Mouse (Mus musculus) thymus, adult 2 months (tissue): Measurements from ENCODE around the gene Pygb. TPM values are rescaled to one million over a fixed set of nuclear protein-coding genes. Genes with fewer than 3 reads are reported as not detected.

ENCODE experiments used
- DNase-seq: peaks from one replicate; pipeline ENCODE4 v3.0.0; 2021
- H3K27ac ChIP-seq: fragments of 200-500 bp; 2 replicates; pipeline ENCODE4 v1.5.1; 2012; ENCODE audit warnings: low read length, control low read depth; ENCODE audit not compliant: control insufficient read depth, insufficient read depth
- H3K27me3 ChIP-seq: fragments of 200-500 bp; 2 replicates; pipeline ENCODE4 v1.6.1; 2012; ENCODE audit warnings: mild to moderate bottlenecking, low read length, moderate library complexity, mixed read lengths; ENCODE audit not compliant: control insufficient read depth, insufficient read depth
- H3K36me3 ChIP-seq: fragments of 200-500 bp; 2 replicates; pipeline ENCODE4 v1.6.1; 2012; ENCODE audit warnings: mild to moderate bottlenecking, low read length, moderate library complexity; ENCODE audit not compliant: control insufficient read depth, insufficient read depth
- H3K4me1 ChIP-seq: fragments of 200-500 bp; replicated peaks from 2 replicates; pipeline ENCODE4 v1.6.1; 2012; ENCODE audit warnings: low read length; ENCODE audit not compliant: control insufficient read depth, insufficient read depth
- H3K4me3 ChIP-seq: fragments of 200-500 bp; 2 replicates; pipeline ENCODE4 v1.5.1; 2012; ENCODE audit warnings: mild to moderate bottlenecking, low read length, control low read depth, moderate library complexity; ENCODE audit not compliant: control insufficient read depth, insufficient read depth
- CTCF ChIP-seq: fragments of 200-500 bp; IDR thresholded peaks from 2 replicates; pipeline ENCODE4 v1.5.1; 2012; ENCODE audit warnings: mild to moderate bottlenecking, control low read depth, low read length, moderate library complexity, borderline replicate concordance; ENCODE audit not compliant: control insufficient read depth, poor library complexity, insufficient read depth; ENCODE audit errors: extremely low read depth
- POLR2A ChIP-seq: fragments of 200-500 bp; IDR thresholded peaks from 2 replicates; pipeline ENCODE4 v1.6.1; 2012; ENCODE audit warnings: mild to moderate bottlenecking, low read length, control low read depth, moderate library complexity; ENCODE audit not compliant: control insufficient read depth, poor library complexity, insufficient read depth; ENCODE audit errors: extremely low read depth
- WGBS: fragments of 180-500 bp; shearing (Covaris S2); methylation state at CpG from one replicate; pipeline ENCODE4 v1.1.7; 2018; 5-methylcytosine and 5-hydroxymethylcytosine counted together
- polyA plus RNA-seq: library from polyadenylated mRNA; depleted of rRNA; stranded (reverse); fragments of >200 nt; gene quantifications from 2 replicates; pipeline ENCODE4 v1.2.3, GENCODE M21; 2012

Gene Pygb
- polyA plus RNA-seq, 1 experiment: 68.8 TPM

GRCm38 (mm10) chr2:150859709-150860470 is 73.4 kb downstream of the Pygb start:
- Histone ChIP-seq H3K4me3 (no peak overlapping the region), H3K27me3 (no peaks in the 10 kb centered on the region), H3K27ac (no peak overlapping the region), H3K36me3 (no peaks in the 10 kb centered on the region), H3K4me1 (no peaks in the 10 kb centered on the region)
- DNase-seq: no peak
- TF ChIP-seq CTCF: no peak
- no peak for TF ChIP-seq POLR2A
- 91% methylated on average over 11 of the region's 11 CpGs for WGBS

GRCm38 (mm10) chr2:150861128-150861527 is 74.6 kb downstream of the Pygb start:
- TF ChIP-seq CTCF (no peak), POLR2A (no peak)

GRCm38 (mm10) chr2:150867021-150867420 is 80.5 kb downstream of the Pygb start:
- H3K4me3 ChIP-seq: no peak overlapping the region
- no peak overlapping the region for H3K27ac ChIP-seq
- H3K4me1 ChIP-seq: peaks cover 7% of the 10 kb centered on the region
- WGBS: 97% methylated on average over 2 of the region's 2 CpGs
- TF ChIP-seq POLR2A: no peak
- TF ChIP-seq CTCF: no peak
- H3K36me3 ChIP-seq: no peaks in the 10 kb centered on the region
- no peak for DNase-seq
- no peaks in the 10 kb centered on the region for H3K27me3 ChIP-seq

More at GRCm38 (mm10) chr2:150861128-150861527, 74.6 kb downstream of the Pygb start:
- Histone ChIP-seq H3K4me1 (no peaks in the 10 kb centered on the region), H3K4me3 (no peak overlapping the region), H3K27me3 (no peaks in the 10 kb centered on the region), H3K27ac (no peak overlapping the region), H3K36me3 (no peaks in the 10 kb centered on the region)
- 87% methylated on average over 2 of the region's 2 CpGs for WGBS
- DNase-seq: no peak

- TF ChIP-seq CTCF: no peak
- no peak for TF ChIP-seq POLR2A
- WGBS: 41% methylated on average over 1 of the region's 1 CpGs
- no peaks in the 10 kb centered on the region for H3K27me3 ChIP-seq
- peak; percentile 17 for DNase-seq
- no peak overlapping the region for H3K4me3 ChIP-seq
- H3K27ac ChIP-seq: peak overlapping the region; percentile 62
- peaks cover 7% of the 10 kb centered on the region for H3K4me1 ChIP-seq
- no peaks in the 10 kb centered on the region for H3K36me3 ChIP-seq
Observed at GRCm38 (mm10) chr2:150869446-150869845, 82.9 kb downstream of the Pygb start.

GRCm38 (mm10) chr2:150874508-150874907 is 88.0 kb downstream of the Pygb start:
- no peaks in the 10 kb centered on the region for H3K36me3 ChIP-seq
- peaks cover 5% of the 10 kb centered on the region for H3K4me1 ChIP-seq
- no peak overlapping the region for H3K4me3 ChIP-seq
- DNase-seq: no peak
- TF ChIP-seq CTCF: no peak
- TF ChIP-seq POLR2A: no peak
- WGBS: 93% methylated on average over 1 of the region's 1 CpGs
- no peak overlapping the region for H3K27ac ChIP-seq
- no peaks in the 10 kb centered on the region for H3K27me3 ChIP-seq

- Histone ChIP-seq H3K4me3 (no peak overlapping the region), H3K36me3 (no peaks in the 10 kb centered on the region), H3K4me1 (no peaks in the 10 kb centered on the region), H3K27ac (no peak overlapping the region), H3K27me3 (no peaks in the 10 kb centered on the region)
- TF ChIP-seq POLR2A (no peak), CTCF (no peak)
- WGBS: 98% methylated on average over 1 of the region's 1 CpGs
- no peak for DNase-seq
Observed at GRCm38 (mm10) chr2:150875226-150875625, 88.7 kb downstream of the Pygb start.
